Mouse (Mus musculus): ENCODE data around the gene E2f2.
A peak's percentile ranks its signal among the peaks of the same experiment; 100 is the strongest.

The E2f2 gene

GRCm38 (mm10) chr4:136172011-136172541 is at the start of gene E2f2:
Gene E2f2, plus strand, starts transcription at chr4:136172394.
- peak; percentile 82 for DNase-seq (ENCODE audit: low read depth, low spot score)

- DNase-seq (ENCODE audit: low read depth, low spot score), result peak; percentile 55
Observed at GRCm38 (mm10) chr4:136123111-136123791, 48.9 kb upstream of the E2f2 start.

GRCm38 (mm10) chr4:136123792-136124161 is 48.4 kb upstream of the E2f2 start:
- DNase-seq (ENCODE audit: low read depth, low spot score), result no peak

- no peak for DNase-seq (ENCODE audit: low read depth, low spot score)
Observed at GRCm38 (mm10) chr4:136124581-136124980, 47.6 kb upstream of the E2f2 start.

- no peak for DNase-seq (ENCODE audit: low read depth, low spot score)
Observed at GRCm38 (mm10) chr4:136125458-136125857, 46.7 kb upstream of the E2f2 start.

- no peak for DNase-seq (ENCODE audit: low read depth, low spot score)
Observed at GRCm38 (mm10) chr4:136126019-136126418, 46.2 kb upstream of the E2f2 start.

GRCm38 (mm10) chr4:136127670-136128069 is 44.5 kb upstream of the E2f2 start:
- no peak for DNase-seq (ENCODE audit: low read depth, low spot score)

- DNase-seq (ENCODE audit: low read depth, low spot score), result no peak
Observed at GRCm38 (mm10) chr4:136129842-136130241, 42.4 kb upstream of the E2f2 start.

GRCm38 (mm10) chr4:136133801-136134200 is 38.4 kb upstream of the E2f2 start:
- DNase-seq (ENCODE audit: low read depth, low spot score), result no peak

- DNase-seq (ENCODE audit: low read depth, low spot score), result no peak
Observed at GRCm38 (mm10) chr4:136134418-136134977, 37.7 kb upstream of the E2f2 start.

- no peak for DNase-seq (ENCODE audit: low read depth, low spot score)
Observed at GRCm38 (mm10) chr4:136134978-136135873, 37.0 kb upstream of the E2f2 start.

- DNase-seq (ENCODE audit: low read depth, low spot score), result no peak
Observed at GRCm38 (mm10) chr4:136135874-136136728, 36.1 kb upstream of the E2f2 start.

GRCm38 (mm10) chr4:136139326-136140110 is 32.7 kb upstream of the E2f2 start:
- DNase-seq (ENCODE audit: low read depth, low spot score), result no peak

GRCm38 (mm10) chr4:136140327-136141250 is 31.6 kb upstream of the E2f2 start:
- peak; percentile 68 for DNase-seq (ENCODE audit: low read depth, low spot score)

GRCm38 (mm10) chr4:136142267-136143192 is 29.7 kb upstream of the E2f2 start:
- DNase-seq (ENCODE audit: low read depth, low spot score), result no peak

- peak; percentile 93 for DNase-seq (ENCODE audit: low read depth, low spot score)
Observed at GRCm38 (mm10) chr4:136143193-136143976, 28.8 kb upstream of the E2f2 start, which contains the start of gene Id3. Gene Id3, plus strand, starts transcription at chr4:136143497.
